Mouse (Mus musculus): ENCODE results near the gene Fibp.

Fibp gene

GRCm38 (mm10) chr19:5466916-5467500, 6.6 kb downstream of the Fibp start:
- DNase-seq: no peak

DNA sequence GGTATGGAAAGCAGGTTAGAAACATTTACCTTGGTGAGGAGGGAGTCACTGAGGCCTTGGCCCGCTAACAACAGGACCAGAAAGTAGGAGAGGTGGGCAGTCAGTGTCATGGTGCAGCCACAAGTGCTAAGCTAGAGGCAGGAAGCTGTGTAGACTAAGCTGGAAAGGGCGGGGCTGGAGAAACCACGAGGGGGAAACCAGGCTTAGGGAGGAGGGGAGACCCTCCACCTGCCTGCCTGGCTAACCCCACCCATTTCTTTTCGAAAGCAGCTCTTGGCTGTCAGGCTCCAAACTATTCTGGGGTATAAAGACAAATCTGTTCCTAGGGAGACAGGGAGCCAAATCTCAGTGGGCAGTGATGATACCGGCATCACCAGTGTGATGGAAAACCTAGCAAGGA, 8.0 kb downstream of the Fibp start, which contains the start of gene Ctsw:
Gene Ctsw (minus strand): TSS at position 134 of the 400 bp plus-strand sequence.
- DNase-seq: no peak

- no peak for DNase-seq
These were observed 11.4 kb downstream of the Fibp start for GRCm38 (mm10) chr19:5471846-5472245.

- DNase-seq: no peak
These were observed 12.4 kb downstream of the Fibp start for GRCm38 (mm10) chr19:5472857-5473256.

DNA sequence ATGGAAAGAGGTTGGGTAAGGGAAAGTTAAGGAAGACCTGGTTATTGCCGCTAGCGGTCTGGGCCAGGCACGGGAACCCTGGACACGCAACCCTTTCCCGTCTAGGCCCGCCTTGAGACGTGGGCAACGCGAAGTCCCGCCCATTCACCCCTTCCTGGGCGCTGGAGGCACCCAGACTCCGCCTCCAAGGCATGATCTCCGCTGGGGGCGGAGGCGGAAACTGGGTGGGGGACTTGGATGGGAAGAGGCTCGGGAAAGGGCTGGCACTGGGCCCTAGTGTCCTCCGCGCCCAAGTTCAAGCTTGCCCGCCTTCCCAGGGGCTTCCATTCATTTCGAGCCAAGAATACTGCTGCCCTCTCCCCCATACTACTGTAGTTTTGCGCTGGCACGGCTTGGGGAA, 13.3 kb downstream of the Fibp start, which contains the start of gene Efemp2:
Gene Efemp2 (plus strand): TSS at position 235 of the 400 bp plus-strand sequence.
- DNase-seq: peak; percentile 95

DNA sequence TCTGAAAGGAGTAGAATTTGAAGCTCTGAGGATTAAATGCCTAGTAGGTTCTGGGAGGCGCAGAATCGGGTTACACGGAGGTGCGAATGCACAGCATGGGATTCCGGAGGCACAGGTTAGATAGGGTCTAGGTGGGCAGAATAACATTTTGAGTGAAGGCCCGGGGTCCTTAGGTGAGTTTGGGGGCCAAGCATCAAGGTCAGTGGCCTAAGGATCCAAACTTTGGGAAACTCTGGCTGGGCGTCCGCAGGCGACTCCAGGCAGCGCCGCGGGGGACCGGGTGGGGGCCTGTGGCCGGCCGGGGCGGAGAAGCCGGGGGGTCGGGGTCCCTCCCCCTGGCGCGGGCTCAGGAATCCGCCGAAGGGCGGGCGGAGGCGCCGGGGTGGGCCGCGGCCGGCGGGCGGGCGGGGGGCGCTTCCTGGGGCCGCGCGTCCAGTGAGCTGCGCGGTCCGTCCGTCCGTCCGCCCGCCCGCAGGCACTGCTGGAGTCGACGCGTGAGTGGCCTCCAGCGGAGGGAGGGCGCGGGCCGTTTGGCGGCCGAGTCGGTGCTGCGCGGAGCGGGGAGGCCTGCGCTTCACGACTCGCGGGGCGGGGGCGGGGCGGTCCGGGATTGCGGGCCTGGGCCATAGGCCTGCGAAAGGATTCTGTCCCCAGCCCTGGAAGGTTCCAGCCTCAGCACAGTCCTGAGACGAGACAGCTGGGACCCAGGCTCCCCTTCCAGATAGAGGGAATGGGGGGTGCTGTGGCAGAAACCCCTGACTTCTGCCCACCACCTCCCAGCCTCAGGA, 14.1 kb downstream of the Fibp start:
- DNase-seq: peak; percentile 63

GRCm38 (mm10) chr19:5475069-5475714, 14.8 kb downstream of the Fibp start:
- peak; percentile 30 for DNase-seq

- DNase-seq: no peak
These were observed 16.7 kb downstream of the Fibp start for GRCm38 (mm10) chr19:5477004-5477667.

GRCm38 (mm10) chr19:5477668-5478300, 17.4 kb downstream of the Fibp start:
- DNase-seq: no peak

GRCm38 (mm10) chr19:5480016-5480415, 19.6 kb downstream of the Fibp start:
- DNase-seq: no peak

GRCm38 (mm10) chr19:5481398-5481797, 21.0 kb downstream of the Fibp start:
- no peak for DNase-seq

GRCm38 (mm10) chr19:5483386-5484359, 23.3 kb downstream of the Fibp start:
- DNase-seq: no peak

GRCm38 (mm10) chr19:5484496-5484895, 24.1 kb downstream of the Fibp start:
- no peak for DNase-seq

- DNase-seq: peak; percentile 18
These were observed 25.0 kb downstream of the Fibp start for GRCm38 (mm10) chr19:5485371-5485770.

GRCm38 (mm10) chr19:5485821-5486220, 25.4 kb downstream of the Fibp start:
- no peak for DNase-seq

- peak; percentile 66 for DNase-seq
These were observed 25.9 kb downstream of the Fibp start for GRCm38 (mm10) chr19:5486286-5486685.

GRCm38 (mm10) chr19:5486771-5487170, 26.4 kb downstream of the Fibp start:
- peak; percentile 7 for DNase-seq

DNA sequence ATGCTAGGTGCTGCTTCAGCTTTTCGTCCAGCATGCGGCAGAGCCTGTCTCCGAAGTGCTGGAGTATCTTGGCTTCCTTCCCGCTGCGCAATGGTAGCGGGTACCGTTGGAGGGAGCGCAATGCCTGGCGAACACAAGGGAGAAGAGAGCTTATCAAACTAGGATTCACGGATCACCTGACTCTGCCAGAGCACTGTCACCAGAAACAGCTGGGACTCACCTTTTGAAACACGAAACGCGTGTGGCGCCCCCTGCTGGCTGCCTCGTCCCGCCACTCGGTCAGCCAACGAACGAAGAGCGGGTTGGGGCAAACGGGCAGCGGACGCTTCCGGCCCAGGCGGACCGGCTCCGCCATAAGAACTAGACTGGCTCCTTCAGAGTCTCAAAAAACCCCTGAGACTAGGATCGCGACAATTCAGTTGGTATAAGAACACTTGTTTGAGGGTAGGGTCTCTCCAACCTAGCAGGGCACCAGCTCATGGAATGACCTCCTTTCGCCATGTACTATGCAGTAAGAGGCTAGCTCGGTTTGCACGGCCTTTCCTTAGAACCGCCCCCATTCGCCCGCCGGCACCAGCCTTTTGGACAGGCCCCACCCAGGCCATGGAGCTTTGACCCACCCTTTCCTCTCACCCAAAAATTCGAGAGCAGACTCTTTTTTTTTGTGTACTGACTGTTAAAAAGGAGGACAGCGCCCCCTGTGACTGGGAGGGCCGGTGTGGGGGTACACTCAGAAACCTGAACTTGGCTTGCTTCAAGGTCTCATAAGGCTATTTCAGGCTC, 27.5 kb downstream of the Fibp start, which contains the start of gene Mus81:
Gene Mus81 (minus strand): TSS at position 635 of the 783 bp plus-strand sequence.
- DNase-seq: peak; percentile 99

DNA sequence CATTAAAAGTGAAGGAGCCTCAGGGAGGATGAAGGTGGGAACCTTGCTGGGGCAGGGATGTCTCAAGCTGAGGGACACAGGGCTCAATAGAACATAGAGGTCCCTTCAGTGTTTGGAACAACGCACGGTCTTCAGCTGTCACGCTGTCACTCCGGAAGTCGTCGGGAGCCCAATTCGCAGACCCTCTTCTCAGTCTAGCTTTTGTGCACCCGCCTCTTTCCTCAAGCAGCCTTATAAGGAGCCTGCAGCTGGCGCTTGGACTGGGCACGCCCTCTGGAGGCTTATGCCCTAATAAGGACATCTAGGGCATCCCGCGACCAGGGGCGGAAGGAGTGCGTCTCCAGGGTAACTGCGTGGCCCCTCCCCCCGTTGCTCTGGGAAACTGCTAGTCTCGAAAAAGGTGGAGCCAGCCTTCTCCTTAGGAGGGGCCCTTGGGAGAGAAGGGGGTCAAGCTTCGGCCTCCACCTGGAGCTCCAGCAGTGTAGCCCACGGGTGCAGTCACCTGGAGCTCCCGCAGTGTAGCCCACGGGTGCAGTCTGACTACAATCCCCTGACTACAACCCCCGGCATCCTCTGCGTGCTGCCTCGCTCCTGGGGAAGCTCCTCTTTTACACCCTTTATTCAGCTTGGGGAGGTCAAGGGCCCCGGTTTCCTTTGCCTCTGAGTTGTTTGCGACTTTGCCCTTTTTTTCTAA, 28.6 kb downstream of the Fibp start:
- peak; percentile 99 for DNase-seq

DNA sequence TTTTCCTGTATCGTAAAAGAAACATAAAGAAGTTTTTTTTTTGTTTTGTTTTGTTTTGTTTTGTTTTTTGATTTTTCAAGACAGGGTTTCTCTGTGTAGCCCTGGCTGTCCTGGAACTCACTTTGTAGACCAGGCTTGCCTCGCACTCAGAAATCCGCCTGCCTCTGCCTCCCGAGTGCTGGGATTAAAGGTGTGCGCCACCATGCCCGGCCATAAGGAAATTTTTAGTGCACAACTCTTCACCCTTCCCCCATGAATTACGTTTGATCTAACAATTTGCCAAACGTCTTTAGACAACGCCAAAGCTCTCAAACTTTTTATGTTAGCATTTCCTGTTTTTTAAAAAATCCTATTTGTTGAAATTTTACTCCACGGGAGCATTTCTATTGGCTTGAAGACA, 29.3 kb downstream of the Fibp start:
- peak; percentile 9 for DNase-seq

Data from lung, postnatal 10 days (tissue).